Mouse (Mus musculus) embryonic fibroblast, embryonic 13.5 days (primary cell): ENCODE results near the gene Chrd. TPM values are rescaled to one million over a fixed set of nuclear protein-coding genes. Genes with fewer than 3 reads are reported as not detected.
A peak's percentile ranks its signal among the peaks of the same experiment; 100 is the strongest.

Experiments used
- H3K27ac ChIP-seq: 2 replicates; pipeline ENCODE4 v1.5.1; 2012; ENCODE audit warnings: low read length, control low read depth, inconsistent platforms; ENCODE audit not compliant: insufficient read depth
- H3K4me1 ChIP-seq: 2 replicates; pipeline ENCODE4 v1.6.1; 2011; ENCODE audit warnings: low read length; ENCODE audit not compliant: control insufficient read depth, insufficient read depth
- H3K4me3 ChIP-seq: 2 replicates; pipeline ENCODE4 v1.5.1; 2011; ENCODE audit warnings: mild to moderate bottlenecking, control low read depth, low read length; ENCODE audit not compliant: insufficient read depth
- CTCF ChIP-seq: IDR thresholded peaks from 2 replicates; pipeline ENCODE4 v1.5.1; 2011; ENCODE audit warnings: mild to moderate bottlenecking, control low read depth, low read length, moderate library complexity, borderline replicate concordance; ENCODE audit not compliant: insufficient read depth
- POLR2A ChIP-seq: IDR thresholded peaks from 2 replicates; pipeline ENCODE4 v1.6.1; 2011; ENCODE audit warnings: low read depth, mild to moderate bottlenecking, control low read depth, low read length, moderate library complexity
- polyA plus RNA-seq: library from polyadenylated mRNA; stranded (reverse); fragments of >200 nt; gene quantifications from 2 replicates; pipeline ENCODE4 v1.2.4, GENCODE M21; 2011; ENCODE audit warnings: low read depth; ENCODE audit not compliant: missing spikeins, insufficient read length

The Chrd gene
- polyA plus RNA-seq, 1 experiment: 7.3 TPM

GRCm38 (mm10) chr16:20757385-20757784 lies 24.5 kb downstream of the Chrd start:
- TF ChIP-seq POLR2A (no peak), CTCF (no peak)
- H3K4me1 ChIP-seq: peaks cover 2% of the 10 kb centered on the region; the same call in 1 of the 2 replicates
- no peak overlapping the region for H3K4me3 ChIP-seq
- no peak overlapping the region for H3K27ac ChIP-seq

GRCm38 (mm10) chr16:20761681-20762080 lies 28.8 kb downstream of the Chrd start:
- Histone ChIP-seq H3K4me3 (no peak overlapping the region), H3K27ac (no peak overlapping the region), H3K4me1 (no peaks in the 10 kb centered on the region)
- TF ChIP-seq CTCF: no peak

GRCm38 (mm10) chr16:20765244-20765643 lies 32.3 kb downstream of the Chrd start:
- no peak overlapping the region for H3K27ac ChIP-seq
- no peak overlapping the region for H3K4me3 ChIP-seq
- TF ChIP-seq CTCF (0 out of 2 replicates have a peak, but pooled peaks have one; percentile 15), POLR2A (no peak)
- no peaks in the 10 kb centered on the region for H3K4me1 ChIP-seq

- Histone ChIP-seq H3K4me3 (no peak overlapping the region), H3K27ac (no peak overlapping the region), H3K4me1 (no peaks in the 10 kb centered on the region)
- TF ChIP-seq CTCF (no peak), POLR2A (no peak)
These were observed 42.1 kb downstream of the Chrd start for GRCm38 (mm10) chr16:20775021-20775420.

- H3K4me1 ChIP-seq: no peaks in the 10 kb centered on the region
- no peak overlapping the region for H3K27ac ChIP-seq
- no peak overlapping the region for H3K4me3 ChIP-seq
- TF ChIP-seq CTCF: no peak
- TF ChIP-seq POLR2A: no peak
These were observed 46.9 kb downstream of the Chrd start for GRCm38 (mm10) chr16:20779846-20780245.

- Histone ChIP-seq H3K4me1 (no peaks in the 10 kb centered on the region), H3K27ac (no peak overlapping the region), H3K4me3 (no peak overlapping the region)
- TF ChIP-seq CTCF (no peak), POLR2A (no peak)
These were observed 48.2 kb downstream of the Chrd start for GRCm38 (mm10) chr16:20781101-20781630.

GRCm38 (mm10) chr16:20783891-20784290 lies 51.0 kb downstream of the Chrd start:
- H3K27ac ChIP-seq: no peak overlapping the region
- TF ChIP-seq CTCF: no peak
- no peak for TF ChIP-seq POLR2A
- no peak overlapping the region for H3K4me3 ChIP-seq
- H3K4me1 ChIP-seq: no peaks in the 10 kb centered on the region

GRCm38 (mm10) chr16:20784754-20785153 lies 51.8 kb downstream of the Chrd start:
- Histone ChIP-seq H3K4me1 (no peaks in the 10 kb centered on the region), H3K4me3 (no peak overlapping the region), H3K27ac (no peak overlapping the region)
- TF ChIP-seq CTCF (no peak), POLR2A (no peak)

GRCm38 (mm10) chr16:20786556-20786955 lies 53.6 kb downstream of the Chrd start:
- Histone ChIP-seq H3K27ac (no peak overlapping the region), H3K4me1 (no peaks in the 10 kb centered on the region), H3K4me3 (no peak overlapping the region)
- TF ChIP-seq POLR2A (no peak), CTCF (no peak)

- Histone ChIP-seq H3K4me1 (no peaks in the 10 kb centered on the region), H3K4me3 (no peak overlapping the region), H3K27ac (no peak overlapping the region)
- TF ChIP-seq CTCF (no peak), POLR2A (no peak)
These were observed 58.9 kb downstream of the Chrd start for GRCm38 (mm10) chr16:20791803-20792202.

Other genes starting within 250 kb of the Chrd start
- gene Eif2b5, start 234.3 kb upstream of the Chrd start, polyA plus RNA-seq: 53.8 and 61.5 TPM in 2 replicates
- 51.4 and 57.3 TPM in 2 replicates for gene Dvl3, start 216.1 kb upstream of the Chrd start, polyA plus RNA-seq
- gene Ap2m1, start 197.6 kb upstream of the Chrd start, polyA plus RNA-seq: 448 and 450 TPM in 2 replicates
- 50.9 and 53.2 TPM in 2 replicates for gene Abcf3, start 184.6 kb upstream of the Chrd start, polyA plus RNA-seq
- gene Vwa5b2, start 143.7 kb upstream of the Chrd start, polyA plus RNA-seq: not detected in 2 replicates
- 14.3 and 15.2 TPM in 2 replicates for gene Eef1akmt4, start 121.5 kb upstream of the Chrd start, polyA plus RNA-seq
- gene Gm49333, start 121.5 kb upstream of the Chrd start, polyA plus RNA-seq: 2.6 TPM in 1 of 2 replicates, not detected in the other
- gene Alg3, start 121.4 kb upstream of the Chrd start, polyA plus RNA-seq: 31.4 and 34.6 TPM in 2 replicates
- gene Camk2n2, start 111.8 kb upstream of the Chrd start, polyA plus RNA-seq: 8.9 and 9.7 TPM in 2 replicates
- gene Ece2, start 103.3 kb upstream of the Chrd start, polyA plus RNA-seq: 11.4 and 17.2 TPM in 2 replicates
- 211 and 217 TPM in 2 replicates for gene Psmd2, start 81.5 kb upstream of the Chrd start, polyA plus RNA-seq
- gene Eif4g1, start 64.8 kb upstream of the Chrd start, polyA plus RNA-seq: 337 and 421 TPM in 2 replicates
- gene Fam131a, start 39.9 kb upstream of the Chrd start, polyA plus RNA-seq: 7.7 and 9.9 TPM in 2 replicates
- gene Polr2h, start 15.5 kb upstream of the Chrd start, polyA plus RNA-seq: 36.5 and 38.8 TPM in 2 replicates
- gene Clcn2, start 15.4 kb upstream of the Chrd start, polyA plus RNA-seq: 7.0 and 7.9 TPM in 2 replicates
- gene Thpo, start 1.4 kb downstream of the Chrd start, polyA plus RNA-seq: 0.57 and 0.98 TPM in 2 replicates